Mouse (Mus musculus) B cell, adult 67 days (primary cell): ENCODE data around the gene Thy1. TPM values are rescaled to one million over a fixed set of nuclear protein-coding genes. Genes with fewer than 3 reads are reported as not detected.

ENCODE experiments used
- total RNA-seq, 2 experiments: library from RNA; stranded (reverse); gene quantifications; 4 replicates each; pipeline ENCODE4 v1.2.4; 2023

The Thy1 gene
- 1 to 10 TPM; 2.6 to 3.3 TPM for total RNA-seq

GRCm38 (mm10) chr9:44042836-44043707 lies at the start of gene Thy1:
TSS of gene Thy1 (plus strand) at chr9:44043384.

GRCm38 (mm10) chr9:44066785-44067225 lies 23.6 kb downstream of the Thy1 start, which contains the start of gene Usp2:
TSS of gene Usp2 (plus strand) at chr9:44067021.

Other genes with a start within 250 kb of the Thy1 start
- 10 to 100 TPM in 1 of 2 experiments, 1 to 10 TPM in 1; 2.6 to 10.8 TPM for gene Usp2, start 23.6 kb downstream of the Thy1 start, total RNA-seq
- gene Mfrp, start 58.3 kb downstream of the Thy1 start, total RNA-seq, result under 1 TPM in 1 of 2 experiments, not detected in 1; 0.24 TPM
- gene C1qtnf5, start 63.9 kb downstream of the Thy1 start, total RNA-seq, result not detected
- gene Gm49380, start 70.1 kb downstream of the Thy1 start, total RNA-seq, result not detected
- gene Rnf26, start 70.1 kb downstream of the Thy1 start, total RNA-seq, result 10 to 100 TPM; 20.3 to 24.1 TPM
- 1 to 10 TPM in 1 of 2 experiments, under 1 TPM in 1; 0.53 to 1.1 TPM for gene Mcam, start 91.1 kb downstream of the Thy1 start, total RNA-seq
- gene Cbl, start 190.7 kb downstream of the Thy1 start, total RNA-seq, result 100 to 1,000 TPM; 147 to 153 TPM
- gene Ccdc153, start 197.3 kb downstream of the Thy1 start, total RNA-seq, result not detected
- not detected for gene Pdzd3, start 208.1 kb downstream of the Thy1 start, total RNA-seq
- 1 to 10 TPM; 4.1 to 4.4 TPM for gene Nlrx1, start 225.2 kb downstream of the Thy1 start, total RNA-seq
- not detected for gene Abcg4, start 245.2 kb downstream of the Thy1 start, total RNA-seq